Mouse (Mus musculus): ENCODE measurements at regions not wholly inside any gene's neighbourhood (a gene's known extent, or its start where the extent isn't known, plus 50 kb on each side); places are given as distances from the start of the nearest gene placed in this dataset.

GRCm38 (mm10) chr7:36829710-36830109, 131.8 kb downstream of the Tshz3 start:
- no peak for DNase-seq (ENCODE audit: extremely low spot score in 1 of 2, low spot score in 1 of 2)

- DNase-seq (ENCODE audit: extremely low spot score in 1 of 2, low spot score in 1 of 2), result no peak
These were observed 132.2 kb downstream of the Tshz3 start for GRCm38 (mm10) chr7:36830155-36830554.

DNA sequence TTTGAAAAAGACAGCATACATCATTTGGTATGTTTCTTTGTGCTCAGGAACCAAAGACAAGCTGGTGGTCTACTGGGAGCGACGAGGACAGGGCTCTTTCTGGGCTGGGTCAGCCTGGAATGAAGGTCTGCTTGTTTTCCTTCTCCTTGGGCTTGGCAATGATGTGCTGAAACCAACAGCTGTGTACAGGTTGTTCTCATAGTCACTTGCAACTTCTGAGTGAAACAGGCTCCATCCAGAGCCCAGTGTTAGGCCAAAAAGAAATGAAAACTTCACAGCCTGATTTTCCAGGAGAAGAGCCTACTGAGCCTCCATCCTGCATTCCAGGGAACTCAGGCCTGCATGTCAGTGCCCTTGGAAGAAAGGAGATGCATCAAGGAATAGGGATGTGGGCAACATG, 150.4 kb downstream of the Tshz3 start:
- DNase-seq (ENCODE audit: extremely low spot score in 1 of 2, low spot score in 1 of 2), result no peak

DNA sequence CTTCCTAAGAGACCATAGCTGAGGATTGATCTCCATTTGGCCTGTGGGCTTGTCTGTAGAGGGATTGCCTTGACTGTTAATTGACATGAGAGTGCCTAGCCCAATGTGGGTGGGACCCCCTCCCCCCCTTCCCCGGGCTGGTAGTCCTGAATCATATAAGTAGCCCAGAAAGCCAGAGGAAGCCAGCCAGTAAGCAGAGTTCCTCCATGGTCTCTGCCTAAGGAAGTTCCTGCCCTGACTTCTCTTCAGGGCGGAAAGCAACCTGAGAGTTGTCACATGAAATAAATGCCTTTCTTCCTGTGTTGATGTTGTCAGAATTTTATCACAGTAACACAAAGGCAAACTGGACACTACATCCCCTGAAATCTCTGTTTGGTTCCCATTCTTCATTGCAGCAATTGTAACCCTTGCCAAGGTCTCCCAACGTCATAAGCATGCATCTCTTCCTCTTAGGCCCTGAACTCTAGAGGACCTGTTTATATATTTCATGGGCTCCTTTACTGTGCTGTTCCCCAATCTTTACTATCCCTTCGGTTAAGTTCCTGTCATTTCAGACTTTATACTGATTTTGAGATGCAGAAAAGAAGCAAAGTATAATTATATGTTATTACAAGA, 153.5 kb downstream of the Tshz3 start:
- DNase-seq (ENCODE audit: extremely low spot score in 1 of 2, low spot score in 1 of 2), result no peak

DNA sequence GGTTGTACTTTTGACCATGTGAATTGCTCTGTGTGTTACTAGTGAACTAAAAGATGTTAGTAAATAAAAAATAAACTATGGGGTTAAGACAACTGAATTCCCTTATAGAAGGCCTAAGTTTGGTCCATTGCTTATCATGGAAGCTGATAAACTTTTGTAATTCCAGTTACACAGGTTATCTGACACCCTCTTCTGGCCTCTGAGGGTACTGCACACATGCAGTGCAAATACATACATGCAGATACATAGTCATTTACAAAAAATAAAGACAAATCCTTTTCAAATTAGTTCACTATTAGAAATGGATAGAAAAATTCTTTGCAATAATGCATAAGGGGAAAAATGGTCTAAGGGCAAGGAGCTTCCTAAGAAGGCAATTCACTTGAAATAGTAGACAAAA, 156.4 kb downstream of the Tshz3 start:
- no peak for DNase-seq (ENCODE audit: extremely low spot score in 1 of 2, low spot score in 1 of 2)

DNA sequence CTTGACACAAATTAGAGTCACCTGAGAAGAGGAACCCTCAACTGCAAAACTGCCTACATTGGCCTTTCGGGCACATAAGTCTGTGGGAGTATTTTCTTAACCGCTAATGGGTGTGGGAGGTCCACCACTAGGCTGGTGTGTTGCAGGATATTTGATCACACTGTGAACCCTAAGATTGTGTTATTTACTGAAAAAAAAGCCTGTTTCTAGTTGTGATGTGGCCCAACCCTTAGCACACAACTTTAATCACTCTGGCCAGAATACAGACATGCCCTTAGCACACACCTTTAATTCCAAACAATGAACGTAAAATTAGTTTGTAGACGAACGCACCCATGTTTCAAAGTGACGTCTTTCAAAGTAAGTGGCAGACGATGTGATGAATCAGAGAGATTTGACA, 161.5 kb downstream of the Tshz3 start:
- DNase-seq (ENCODE audit: extremely low spot score in 1 of 2, low spot score in 1 of 2), result no peak

GRCm38 (mm10) chr7:36862481-36862880, 164.6 kb downstream of the Tshz3 start:
- DNase-seq (ENCODE audit: extremely low spot score in 1 of 2, low spot score in 1 of 2), result no peak

- peak in 1 of 2 experiments; percentile 66 for DNase-seq (ENCODE audit: extremely low spot score in 1 of 2, low spot score in 1 of 2)
These were observed 165.8 kb downstream of the Tshz3 start for GRCm38 (mm10) chr7:36863745-36864144.

GRCm38 (mm10) chr7:36864675-36865074, 166.8 kb downstream of the Tshz3 start:
- peak in 1 of 2 experiments; percentile 55 for DNase-seq (ENCODE audit: extremely low spot score in 1 of 2, low spot score in 1 of 2)

DNA sequence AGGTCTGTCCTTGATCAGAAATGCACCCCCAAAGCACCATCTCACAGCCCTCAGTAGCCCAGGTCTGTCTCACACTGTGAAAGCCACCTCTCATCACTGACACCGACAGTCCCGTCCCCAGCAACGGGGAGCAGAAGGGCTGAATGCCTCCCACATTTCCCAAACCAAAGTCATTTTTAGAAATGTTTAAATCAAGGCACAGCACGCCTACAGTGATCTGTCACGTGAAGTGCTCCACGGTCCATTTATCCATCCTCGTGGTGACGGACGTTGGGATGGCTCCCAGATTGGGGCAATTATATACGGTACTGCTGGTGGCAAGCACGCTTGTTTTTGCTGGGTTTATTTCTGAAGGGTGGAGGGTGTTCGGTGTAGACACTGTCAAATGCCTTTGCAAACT, 168.7 kb downstream of the Tshz3 start:
- DNase-seq (ENCODE audit: extremely low spot score in 1 of 2, low spot score in 1 of 2), result peak; percentile 44 to 71

- no peak for DNase-seq (ENCODE audit: extremely low spot score in 1 of 2, low spot score in 1 of 2)
These were observed 176.1 kb downstream of the Tshz3 start for GRCm38 (mm10) chr7:36874004-36874403.

DNA sequence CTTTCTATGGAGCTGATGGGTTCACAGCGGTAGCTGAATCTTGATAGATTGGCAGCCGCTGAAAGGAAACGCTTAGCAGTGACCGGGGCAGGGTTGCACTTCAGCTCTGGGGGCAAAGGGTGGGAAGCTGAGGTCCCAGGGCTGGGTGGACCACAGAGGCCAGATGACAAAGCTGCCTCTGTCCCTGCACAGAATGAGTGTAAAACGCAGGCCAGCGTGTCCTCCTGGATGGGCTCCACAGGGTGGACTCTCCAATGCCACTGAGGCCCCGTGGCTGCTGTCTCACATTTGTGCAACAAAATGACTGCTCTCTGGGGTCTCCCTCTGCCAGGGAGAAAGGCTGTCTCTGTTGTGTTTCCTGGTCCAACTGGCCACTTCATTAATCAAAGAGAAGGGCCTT, 179.8 kb downstream of the Tshz3 start:
- no peak for DNase-seq (ENCODE audit: extremely low spot score in 1 of 2, low spot score in 1 of 2)

DNA sequence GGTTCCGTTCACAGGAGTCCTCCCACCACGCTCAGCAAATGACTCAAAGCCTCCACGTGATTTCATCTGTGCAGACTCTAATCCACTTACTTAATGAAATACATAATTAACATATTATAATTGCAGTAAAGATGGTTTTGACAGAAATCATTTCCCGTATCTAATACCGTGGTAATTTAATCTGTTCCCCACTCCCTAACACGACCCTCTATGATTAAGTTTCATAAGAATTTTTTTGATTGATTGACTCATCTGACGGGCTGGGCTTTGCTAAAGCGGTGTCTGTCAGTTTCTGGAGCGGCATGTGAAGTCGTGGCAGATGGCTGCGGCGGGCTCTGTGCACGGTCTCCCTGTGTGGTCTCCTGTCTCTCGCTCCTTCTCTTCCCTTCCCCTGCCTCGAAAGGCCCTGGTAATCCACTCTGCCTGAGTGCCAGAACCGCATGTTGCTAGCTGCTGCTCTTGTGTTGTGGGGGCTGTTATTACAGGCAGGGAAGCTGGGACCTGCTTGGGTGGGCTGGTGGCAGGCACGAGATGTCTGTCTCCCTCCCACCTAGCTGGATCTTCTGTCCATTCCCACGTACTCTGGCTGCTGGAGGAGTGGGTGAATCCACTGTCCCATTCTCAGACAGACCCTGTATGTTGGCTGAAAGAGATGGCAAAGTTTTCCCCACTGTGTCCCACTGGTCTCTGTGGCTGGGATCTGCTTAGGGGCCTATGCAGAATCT, 195.0 kb downstream of the Tshz3 start:
- DNase-seq (ENCODE audit: extremely low spot score in 1 of 2, low spot score in 1 of 2), result no peak

DNA sequence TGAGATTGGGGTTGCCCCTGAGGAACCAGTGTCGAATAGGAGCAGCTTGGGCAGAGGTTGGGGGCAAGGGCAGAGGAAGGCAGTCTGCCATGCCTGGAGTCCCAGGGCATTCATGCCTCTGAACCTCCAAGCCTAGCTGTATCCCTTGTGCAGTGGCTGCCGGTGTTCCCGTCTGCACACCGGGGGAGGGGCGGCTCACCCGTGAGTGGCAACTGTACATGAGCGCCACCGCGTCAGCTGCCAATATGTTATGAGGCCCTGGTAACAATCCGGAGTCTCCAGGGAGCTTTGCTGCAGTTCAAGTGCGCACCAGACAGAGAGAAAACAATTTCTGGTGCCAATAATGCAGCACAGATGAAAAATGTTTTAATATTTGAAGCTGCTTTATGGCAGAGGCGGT, 198.4 kb downstream of the Tshz3 start:
- DNase-seq (ENCODE audit: extremely low spot score in 1 of 2, low spot score in 1 of 2), result no peak

DNA sequence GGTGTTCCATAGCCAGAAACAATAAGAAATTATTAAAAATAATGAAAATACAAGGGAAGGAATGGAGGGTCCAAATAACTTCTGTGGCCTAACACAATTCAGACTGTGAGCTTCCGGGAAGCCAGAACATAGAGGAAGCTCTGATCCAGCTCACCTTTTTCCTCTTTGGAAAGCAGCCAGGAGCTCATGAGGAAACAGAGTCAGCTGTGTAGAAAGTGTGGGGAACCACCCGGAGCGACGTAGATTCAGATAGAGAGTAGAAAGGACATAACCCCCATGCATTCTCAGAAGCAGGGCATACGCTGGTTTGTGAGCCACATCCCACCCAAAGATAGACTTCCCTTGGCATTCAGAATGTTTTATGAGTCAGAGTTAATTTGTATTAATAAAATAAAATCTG, 203.6 kb downstream of the Tshz3 start:
- DNase-seq (ENCODE audit: extremely low spot score in 1 of 2, low spot score in 1 of 2), result no peak

GRCm38 (mm10) chr7:36913304-36913703, 215.4 kb downstream of the Tshz3 start:
- peak in 1 of 2 experiments; percentile 33 for DNase-seq (ENCODE audit: extremely low spot score in 1 of 2, low spot score in 1 of 2)

DNA sequence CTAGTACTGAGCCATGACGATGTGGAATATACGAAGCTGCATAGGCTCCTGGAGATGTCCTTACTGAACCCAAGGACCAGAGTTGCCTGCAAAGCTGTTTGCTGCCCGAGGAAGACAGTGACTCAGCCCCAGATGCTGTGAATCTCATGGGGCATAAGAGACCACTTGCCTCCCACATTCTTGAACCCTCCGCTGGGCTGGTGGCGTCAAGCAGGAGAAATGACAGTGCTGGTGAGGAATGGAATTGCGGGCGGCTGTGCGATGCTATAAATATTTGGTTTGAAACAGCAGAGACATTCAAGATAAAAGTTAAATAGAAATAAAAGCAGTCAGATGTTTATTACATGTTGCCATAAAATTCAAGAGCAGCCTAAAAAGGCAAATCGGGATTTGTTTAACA, 216.3 kb downstream of the Tshz3 start:
- peak in 1 of 2 experiments; percentile 60 for DNase-seq (ENCODE audit: extremely low spot score in 1 of 2, low spot score in 1 of 2)

GRCm38 (mm10) chr7:36915171-36915570, 217.3 kb downstream of the Tshz3 start:
- DNase-seq (ENCODE audit: extremely low spot score in 1 of 2, low spot score in 1 of 2), result peak; percentile 28 to 68

- no peak for DNase-seq (ENCODE audit: extremely low spot score in 1 of 2, low spot score in 1 of 2)
These were observed 219.1 kb downstream of the Tshz3 start for GRCm38 (mm10) chr7:36917011-36917410.

DNA sequence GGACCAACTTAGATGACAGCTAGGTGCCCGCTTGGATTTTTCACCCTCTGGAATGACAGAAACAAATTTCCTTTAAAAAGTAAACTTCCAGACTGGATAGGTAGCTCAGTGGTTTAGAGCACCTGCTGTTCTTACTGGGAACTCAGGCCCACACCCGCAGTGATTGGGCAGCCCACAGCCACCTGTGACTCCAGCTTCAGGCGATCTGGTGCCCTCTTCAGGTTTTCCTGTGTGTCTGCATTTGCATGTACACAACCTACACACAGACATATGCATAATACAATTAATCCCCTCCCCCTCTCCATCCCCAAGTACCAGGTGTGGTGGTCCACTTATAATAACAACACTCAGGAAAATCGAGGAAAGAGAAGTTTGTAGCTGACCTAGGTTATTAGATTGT, 221.5 kb downstream of the Tshz3 start:
- no peak for DNase-seq (ENCODE audit: extremely low spot score in 1 of 2, low spot score in 1 of 2)

- no peak for DNase-seq (ENCODE audit: extremely low spot score in 1 of 2, low spot score in 1 of 2)
These were observed 223.1 kb downstream of the Tshz3 start for GRCm38 (mm10) chr7:36921003-36921402.

GRCm38 (mm10) chr7:36933490-36933889, 235.6 kb downstream of the Tshz3 start:
- DNase-seq (ENCODE audit: extremely low spot score in 1 of 2, low spot score in 1 of 2), result no peak
